Mouse (Mus musculus) liver, embryonic 14.5 days (tissue): Measurements from ENCODE around the gene Btn1a1.

Experiments used
- CTCF ChIP-seq: IDR thresholded peaks from 2 replicates; pipeline ENCODE4 v1.5.1; 2016; ENCODE audit warnings: antibody characterized with exemption, low read depth, control low read depth
- EP300 ChIP-seq: IDR thresholded peaks from 2 replicates; pipeline ENCODE4 v1.6.1; 2016; ENCODE audit warnings: antibody characterized with exemption, low read depth

GRCm38 (mm10) chr13:23445156-23445555 is 20.5 kb downstream of the Btn1a1 start:
- TF ChIP-seq EP300: no peak
- TF ChIP-seq CTCF: no peak
